Mouse (Mus musculus) cerebral cortex, adult 2 months (tissue): ENCODE data around the gene Camta1.

Experiments used
- WGBS: fragments of 180-500 bp; shearing (Covaris S2); methylation state at CpG from one replicate; pipeline ENCODE4 v1.1.7; 2018; 5-methylcytosine and 5-hydroxymethylcytosine counted together

The Camta1 gene

DNA sequence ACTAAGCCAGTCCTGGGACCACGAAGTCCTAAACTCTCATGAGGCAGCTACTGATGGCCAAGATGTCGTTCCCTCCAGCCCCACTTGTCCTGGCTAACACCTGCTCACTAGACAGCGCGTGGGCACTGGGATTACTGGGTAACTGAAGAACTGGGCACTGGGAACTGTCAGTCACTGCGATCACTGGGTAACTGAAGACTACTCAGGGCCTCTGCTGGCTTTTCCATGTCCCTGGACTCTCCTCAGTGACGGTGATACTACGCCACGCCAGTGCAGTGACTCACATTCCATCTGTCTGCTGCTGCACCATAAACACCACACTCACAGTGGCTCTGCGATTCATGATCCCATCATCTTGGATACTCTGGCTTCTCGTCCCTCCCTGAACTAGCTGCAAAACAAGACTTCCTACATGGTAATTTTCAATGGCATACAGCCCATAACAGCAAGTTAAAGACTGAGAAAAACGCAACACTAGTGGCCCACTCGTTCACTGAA lies 81.7 kb downstream of the Camta1 start:
- WGBS: 73% methylated on average over 12 of the region's 12 CpGs

DNA sequence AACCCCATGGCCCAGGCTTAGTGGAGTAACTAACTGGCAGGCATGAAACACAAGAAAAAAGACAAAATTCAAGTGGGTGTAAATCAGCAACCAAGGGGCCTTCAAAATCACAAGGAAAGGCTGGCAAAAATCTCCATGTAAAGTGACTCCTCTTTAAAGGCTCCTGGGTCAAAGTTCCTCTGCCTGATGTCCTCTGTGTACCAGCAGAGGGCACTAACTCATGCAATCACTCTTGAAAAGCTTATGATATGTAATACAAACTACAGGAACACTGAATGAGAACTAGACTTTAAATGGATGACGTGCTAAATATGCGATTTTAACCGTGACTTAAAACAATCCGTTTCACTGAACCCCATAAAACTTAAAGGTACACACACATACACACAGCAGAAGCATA lies 83.2 kb downstream of the Camta1 start:
- 55% methylated on average over 4 of the region's 4 CpGs for WGBS

DNA sequence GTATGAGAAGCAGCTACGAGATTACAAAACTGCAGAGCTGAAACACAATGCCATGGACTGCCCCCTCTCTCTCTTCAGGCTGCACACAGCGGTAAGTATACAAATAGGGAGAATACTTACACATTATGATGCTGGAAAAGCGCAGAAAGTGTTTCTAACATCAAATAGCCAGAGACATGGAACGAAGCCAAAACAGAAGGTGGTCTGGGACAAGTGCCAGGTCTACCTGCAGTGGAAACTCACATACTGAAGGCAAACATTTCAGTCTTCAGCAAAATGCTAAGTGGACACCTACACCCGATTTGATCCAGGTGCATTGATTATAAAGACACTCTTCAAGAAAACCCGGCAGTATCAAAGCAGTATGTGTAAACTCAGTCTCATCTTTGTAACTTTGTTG lies 84.2 kb downstream of the Camta1 start:
- 74% methylated on average over 6 of the region's 6 CpGs for WGBS

DNA sequence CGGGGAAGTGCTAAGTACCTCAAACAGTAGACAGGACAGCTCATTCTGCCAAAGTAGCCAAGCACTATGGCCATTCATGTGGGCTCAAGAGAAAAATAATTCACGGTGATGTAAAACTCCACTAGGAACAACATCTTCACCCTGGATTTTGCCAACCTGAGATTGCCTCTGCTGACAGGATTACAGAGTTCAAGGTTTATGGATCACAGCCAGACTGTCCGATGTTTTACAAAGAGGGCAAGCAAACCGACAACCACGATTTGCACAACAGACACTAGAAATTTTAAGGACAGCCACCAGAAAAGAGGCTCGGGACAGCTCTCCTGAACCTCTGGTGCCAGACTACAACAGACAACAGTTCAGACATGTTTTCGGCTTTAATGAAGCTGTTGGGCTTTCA lies 86.2 kb downstream of the Camta1 start:
- 81% methylated on average over 7 of the region's 7 CpGs for WGBS

DNA sequence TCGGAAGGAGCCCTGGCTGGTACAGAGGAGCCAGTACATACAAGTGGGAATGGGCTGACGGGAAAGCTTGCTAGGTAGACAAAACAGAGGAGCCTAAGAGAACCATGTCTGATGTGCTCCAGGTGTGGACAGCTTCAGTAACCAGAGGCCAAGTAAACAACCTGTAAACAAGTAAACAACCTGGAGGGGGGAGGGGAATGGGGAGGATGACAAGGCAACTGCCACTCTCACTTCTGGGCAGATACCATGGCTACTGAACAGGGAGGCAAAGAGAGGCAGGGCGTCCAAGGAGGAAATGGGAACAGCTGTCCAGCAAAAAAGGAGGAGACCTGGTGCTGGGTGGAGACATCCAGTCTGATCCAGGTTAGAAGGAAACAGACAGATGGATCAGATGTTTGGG lies 88.0 kb downstream of the Camta1 start:
- 74% methylated on average over 3 of the region's 3 CpGs for WGBS

DNA sequence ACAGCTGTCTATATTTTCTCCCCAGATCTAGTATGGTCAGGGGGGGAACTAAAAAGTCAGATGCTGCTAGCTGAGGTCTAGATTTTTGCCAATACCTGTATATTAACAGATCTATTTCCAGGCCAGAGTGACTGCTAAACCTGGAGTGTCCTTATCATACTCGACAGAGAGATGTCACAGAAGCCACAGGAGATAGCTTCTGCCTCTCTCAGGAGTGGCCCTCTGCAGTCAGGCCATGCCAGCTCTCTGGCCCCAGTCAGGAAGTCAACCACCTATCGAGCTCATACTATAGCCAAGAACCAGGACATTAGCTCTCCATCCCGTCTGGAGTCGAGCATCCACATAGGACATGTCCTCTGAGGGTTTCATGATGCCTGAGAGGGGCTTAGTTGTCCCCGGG lies 88.7 kb downstream of the Camta1 start:
- WGBS: 91% methylated on average over 5 of the region's 5 CpGs

DNA sequence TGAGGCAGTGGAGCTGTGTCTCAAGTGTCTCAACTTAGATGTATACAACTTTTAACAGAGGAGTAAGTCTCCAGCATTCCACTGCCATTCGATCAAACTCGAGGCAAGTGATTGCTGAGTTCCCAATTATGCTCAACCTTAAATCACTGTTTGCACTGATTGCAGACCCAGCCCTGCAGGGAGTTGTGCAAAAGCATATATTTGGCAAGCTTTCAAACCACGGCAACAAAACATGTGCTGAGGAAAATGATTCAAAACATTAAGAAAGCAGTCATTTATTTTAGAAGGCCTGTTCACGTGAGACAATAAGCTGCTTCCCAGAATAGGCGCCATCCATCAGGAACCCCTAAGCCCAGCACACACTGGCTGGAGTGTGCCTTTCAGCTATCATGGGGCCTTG lies 91.0 kb downstream of the Camta1 start:
- 54% methylated on average over 5 of the region's 5 CpGs for WGBS

DNA sequence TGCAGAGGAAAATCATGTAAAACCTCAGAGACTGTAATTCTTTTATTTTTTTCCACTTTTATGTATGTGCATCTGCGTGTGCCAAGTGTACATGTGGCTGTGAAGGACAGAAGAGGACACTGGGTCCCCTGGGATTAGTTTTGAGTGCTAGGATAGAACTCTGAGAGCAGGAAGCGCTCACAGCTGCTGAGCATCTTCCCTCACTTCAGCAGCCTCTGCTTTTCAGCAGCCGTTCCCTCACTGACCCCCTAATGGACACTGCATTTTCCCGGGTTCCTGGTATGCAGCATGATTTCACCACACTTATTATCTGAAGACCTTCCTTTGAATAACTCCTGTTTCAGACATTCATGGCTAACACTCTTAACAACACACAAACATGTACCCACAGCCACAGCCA lies 93.9 kb downstream of the Camta1 start:
- WGBS: 91% methylated on average over 4 of the region's 4 CpGs

DNA sequence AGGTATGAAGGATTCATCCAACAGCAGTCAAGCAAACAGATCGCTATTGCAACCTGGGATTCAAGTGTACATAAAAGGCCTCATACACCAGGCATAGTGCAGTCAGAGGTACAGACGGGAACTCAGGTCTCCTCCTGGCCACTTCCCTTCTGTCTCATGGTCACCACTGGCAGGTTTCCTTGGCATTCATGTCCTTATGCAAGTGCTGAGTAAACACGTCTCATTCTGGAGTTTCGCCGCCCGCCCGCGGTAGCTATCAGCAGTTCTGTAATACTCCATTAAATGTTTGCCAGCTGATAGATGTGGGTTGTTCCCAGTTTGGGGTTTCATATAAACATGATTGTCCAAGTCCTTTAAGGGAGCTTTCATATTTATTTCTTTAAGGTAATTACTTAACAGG lies 94.3 kb downstream of the Camta1 start:
- WGBS: 95% methylated on average over 8 of the region's 8 CpGs

DNA sequence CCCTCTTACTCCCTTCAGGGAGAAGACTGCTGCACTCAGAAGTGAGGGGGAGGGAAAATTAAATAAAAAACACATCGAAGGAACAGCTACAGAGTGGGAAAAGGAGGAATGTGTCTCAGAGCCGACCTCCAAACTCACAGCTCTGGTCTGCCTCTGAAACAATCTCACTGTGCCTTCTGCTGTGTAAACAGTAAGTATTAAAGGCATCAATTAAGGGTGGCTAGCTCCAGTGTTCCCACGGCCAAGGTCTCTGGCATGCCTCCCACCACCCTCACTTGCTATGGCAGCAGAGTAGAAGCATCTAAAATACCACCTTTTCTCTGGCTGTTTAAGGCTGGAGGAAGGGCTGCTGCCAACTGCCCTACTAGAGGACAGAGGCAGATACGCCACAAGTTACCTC lies 96.3 kb downstream of the Camta1 start:
- 11% methylated on average over 4 of the region's 4 CpGs for WGBS

DNA sequence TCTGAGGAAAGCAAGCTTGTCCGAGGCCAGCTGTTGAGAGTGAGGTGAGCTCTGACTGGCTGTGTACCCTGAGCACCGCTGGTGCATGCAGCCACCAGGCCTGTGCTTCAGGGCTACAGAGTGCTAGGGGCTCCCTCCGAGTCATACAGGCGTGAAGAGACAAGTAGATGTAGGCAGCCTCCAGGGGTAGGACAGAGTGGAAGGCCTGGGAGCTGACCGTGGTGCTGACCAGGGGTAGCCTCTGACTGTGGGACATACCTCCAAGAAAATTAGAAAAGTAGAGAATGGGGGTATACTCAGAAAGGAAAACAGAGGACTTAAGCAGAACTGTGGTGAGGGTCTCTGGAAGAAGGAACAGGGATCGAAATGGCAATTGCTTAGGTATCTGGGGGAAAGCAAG lies 97.7 kb downstream of the Camta1 start:
- WGBS: 79% methylated on average over 6 of the region's 6 CpGs

DNA sequence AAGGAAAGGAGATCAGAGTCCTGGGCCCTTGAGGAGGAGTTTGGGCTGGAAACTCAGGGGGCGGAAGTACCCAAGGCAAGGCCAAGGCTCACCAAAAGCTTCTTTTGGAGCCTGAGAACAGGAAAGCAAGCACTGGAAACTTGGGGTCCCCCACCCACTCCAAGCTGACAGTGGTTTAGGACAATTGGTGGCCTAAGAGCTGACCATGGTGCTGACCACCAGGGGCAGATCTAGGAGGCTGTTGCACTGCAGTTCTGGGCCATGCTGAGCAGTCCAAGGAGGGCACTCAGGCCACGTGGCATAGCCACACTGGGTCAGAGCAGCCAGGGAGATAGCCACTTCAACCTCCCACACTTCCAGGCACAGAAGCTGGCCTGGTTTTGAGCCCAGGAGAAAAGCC lies 102.6 kb downstream of the Camta1 start:
- 81% methylated on average over 2 of the region's 2 CpGs for WGBS

DNA sequence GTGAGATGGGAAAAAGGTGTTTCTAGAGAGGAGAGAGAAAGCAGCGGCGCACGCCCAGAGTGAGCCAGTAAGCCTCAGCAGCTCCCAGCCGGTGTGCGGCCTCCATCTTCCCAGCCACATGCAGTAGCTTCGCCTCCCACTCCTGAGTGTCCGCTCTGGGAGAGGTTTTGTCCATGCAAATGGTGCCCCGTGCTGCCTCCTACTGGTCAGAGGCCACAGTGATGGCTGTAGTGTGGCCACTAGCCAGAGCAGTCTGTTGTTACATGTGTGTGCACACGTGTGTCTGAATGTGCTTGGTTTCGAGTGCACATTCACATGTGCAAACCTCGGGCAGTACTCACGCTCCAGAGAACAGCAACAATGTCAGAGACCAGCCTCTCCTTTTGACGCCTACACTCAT lies 103.3 kb downstream of the Camta1 start:
- WGBS: 86% methylated on average over 13 of the region's 13 CpGs

DNA sequence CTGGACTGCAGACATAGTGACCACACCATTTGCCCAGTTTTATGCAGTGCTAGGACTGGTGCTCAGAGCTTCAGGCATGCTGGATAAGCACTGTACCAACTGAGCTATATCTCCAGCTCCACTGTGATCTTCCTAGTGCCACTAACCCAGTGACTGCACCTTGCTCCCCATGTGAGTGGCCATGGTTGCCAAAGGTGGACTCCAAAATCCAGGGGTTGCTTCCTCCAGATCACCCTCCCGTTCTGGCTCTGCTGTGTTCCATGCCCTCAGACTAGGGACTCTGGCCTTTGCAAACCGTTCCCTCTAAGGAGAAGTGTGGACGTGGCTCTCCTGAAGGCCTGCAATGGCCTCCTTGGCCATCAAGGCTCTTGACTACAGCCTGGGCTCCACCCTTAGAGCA lies 104.4 kb downstream of the Camta1 start:
- 95% methylated on average over 3 of the region's 3 CpGs for WGBS

DNA sequence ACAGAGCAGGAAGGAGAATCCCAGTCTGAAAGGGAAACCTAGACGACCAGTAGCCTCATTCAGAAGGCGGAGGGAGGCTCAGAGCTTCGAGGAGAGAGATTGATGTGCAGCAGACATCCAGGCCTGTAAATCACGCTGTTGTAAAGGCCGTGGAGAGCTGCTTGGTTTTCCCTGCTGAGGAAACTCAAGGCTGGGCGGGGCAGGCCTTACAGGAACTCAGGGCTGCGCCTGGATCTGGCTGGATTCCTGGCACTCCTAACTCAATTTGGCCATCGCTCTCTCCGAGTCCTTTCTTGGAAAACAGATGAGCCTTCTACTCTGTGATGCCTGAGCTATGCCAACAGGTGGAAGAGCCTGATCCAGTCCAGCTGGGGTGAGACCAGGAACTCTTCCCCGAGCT lies 105.3 kb downstream of the Camta1 start:
- WGBS: 78% methylated on average over 10 of the region's 10 CpGs

DNA sequence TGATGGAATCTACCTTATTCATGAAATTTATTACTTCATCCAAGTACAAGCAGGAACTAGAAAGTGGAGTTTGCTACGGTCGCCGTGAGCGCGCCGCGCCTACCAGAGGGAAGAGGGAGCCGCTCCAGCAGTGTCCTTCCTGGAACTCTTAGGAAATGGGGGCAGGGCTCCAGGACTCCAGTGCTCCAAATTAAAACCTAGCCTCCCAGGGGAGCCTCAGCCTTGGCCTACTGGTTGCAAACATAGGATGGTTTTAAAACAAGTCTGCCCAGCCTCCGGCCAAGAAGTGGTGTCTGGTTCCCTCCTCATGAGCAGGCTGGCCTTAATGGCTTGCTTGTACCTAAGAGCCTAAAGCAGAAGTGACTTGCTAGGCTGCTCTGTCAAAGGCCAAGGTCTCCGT lies 108.4 kb downstream of the Camta1 start:
- WGBS: 85% methylated on average over 10 of the region's 10 CpGs

DNA sequence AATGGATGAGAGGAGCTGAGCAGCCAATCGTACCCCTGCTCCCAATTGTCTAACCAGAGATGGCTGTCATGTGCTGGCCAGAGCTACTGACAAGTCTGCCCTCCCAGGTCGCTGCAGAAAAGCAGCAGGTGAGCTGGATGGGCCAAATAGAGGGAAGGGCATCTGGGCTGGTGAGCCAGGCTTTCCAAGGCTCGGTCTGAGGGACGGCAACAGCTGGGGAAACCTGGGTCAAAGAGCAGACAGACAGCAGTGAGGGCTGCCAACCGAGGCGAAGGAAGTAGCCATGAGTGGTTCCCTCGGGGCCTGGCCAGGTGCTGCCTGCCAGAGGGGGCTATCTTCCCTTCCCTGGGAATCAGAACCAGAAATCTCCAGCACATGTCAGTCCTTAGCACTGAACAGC lies 109.1 kb downstream of the Camta1 start:
- 79% methylated on average over 7 of the region's 7 CpGs for WGBS

DNA sequence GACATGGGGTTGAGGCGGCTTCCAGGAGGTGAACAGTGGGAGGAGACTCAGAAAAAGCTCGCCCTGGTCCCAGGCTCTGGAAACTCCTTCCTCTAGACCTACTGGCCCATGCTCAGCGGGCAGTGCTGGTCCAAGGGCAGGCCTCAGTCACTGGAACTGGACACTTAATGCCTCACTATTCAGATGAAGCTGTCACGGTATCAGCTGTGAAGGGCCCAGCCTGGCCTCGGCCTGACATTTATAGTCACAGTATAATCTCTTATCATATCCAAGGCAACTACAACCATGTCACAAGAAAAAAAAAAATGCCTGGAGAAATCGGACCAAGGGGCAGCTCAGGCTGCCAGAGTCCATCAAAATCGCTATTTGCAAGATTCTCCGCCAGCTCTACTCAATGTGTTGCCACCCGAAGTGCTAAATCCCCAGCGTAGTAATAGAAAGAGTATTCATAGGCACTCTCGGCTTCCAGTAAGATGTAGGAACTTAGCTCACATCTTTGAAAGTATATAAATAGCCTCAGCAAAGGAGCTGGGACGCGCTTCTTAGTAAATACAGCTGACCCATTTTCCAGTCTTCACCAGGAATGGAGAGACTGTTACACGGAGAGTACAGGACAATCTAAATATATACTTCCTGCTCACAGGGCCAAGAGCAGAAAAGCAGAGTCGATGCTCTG lies 110.3 kb downstream of the Camta1 start:
- WGBS: 46% methylated on average over 15 of the region's 15 CpGs

DNA sequence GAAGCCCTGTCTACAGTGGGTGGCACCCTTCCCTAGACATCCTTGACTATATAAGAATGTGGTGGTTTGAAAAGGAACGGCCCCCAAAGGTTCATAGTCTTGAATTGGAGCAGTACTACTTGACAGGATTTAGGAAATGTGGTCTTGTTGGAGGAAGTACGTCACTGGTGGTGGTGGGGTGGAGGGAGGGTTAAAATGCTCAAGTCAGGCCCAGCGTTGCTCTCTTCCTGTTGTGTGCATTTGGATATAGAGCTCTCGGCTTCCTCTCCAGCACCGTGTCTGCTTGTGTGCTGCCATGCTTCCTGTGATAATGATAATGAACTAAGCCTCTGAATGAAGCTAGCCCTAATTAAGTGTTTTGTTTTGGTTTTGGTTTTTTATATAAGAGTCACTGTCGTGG lies 114.0 kb downstream of the Camta1 start:
- 85% methylated on average over 6 of the region's 6 CpGs for WGBS

DNA sequence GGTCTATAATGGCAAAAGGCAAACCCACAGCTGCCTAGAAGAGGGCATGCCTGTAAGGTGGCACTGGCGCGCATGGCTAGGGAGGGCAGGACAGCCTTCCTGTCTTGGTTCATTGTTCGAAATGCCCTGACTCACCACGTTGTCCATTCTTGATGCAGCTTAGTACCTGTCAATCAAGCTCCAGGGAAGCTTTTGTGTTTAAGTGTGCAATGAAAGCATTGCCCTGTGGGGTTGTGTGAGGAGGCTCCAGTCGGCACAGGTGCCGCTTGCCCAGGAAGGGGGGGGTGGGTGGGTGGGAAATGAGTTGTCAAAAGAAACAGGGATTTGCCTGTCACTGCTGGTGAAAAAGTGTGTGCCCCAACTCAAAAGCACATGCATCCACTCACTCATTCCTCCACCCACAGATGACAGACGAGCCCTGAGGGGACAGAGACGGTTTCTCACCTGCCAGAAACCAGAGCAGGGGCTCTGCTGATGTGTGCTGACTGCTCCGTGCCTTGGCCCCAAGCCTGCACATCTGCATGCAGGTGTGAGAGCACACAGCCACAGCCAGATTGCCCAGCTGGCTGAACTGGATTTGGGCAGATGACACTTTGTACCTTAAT lies 115.6 kb downstream of the Camta1 start:
- WGBS: 63% methylated on average over 9 of the region's 9 CpGs

DNA sequence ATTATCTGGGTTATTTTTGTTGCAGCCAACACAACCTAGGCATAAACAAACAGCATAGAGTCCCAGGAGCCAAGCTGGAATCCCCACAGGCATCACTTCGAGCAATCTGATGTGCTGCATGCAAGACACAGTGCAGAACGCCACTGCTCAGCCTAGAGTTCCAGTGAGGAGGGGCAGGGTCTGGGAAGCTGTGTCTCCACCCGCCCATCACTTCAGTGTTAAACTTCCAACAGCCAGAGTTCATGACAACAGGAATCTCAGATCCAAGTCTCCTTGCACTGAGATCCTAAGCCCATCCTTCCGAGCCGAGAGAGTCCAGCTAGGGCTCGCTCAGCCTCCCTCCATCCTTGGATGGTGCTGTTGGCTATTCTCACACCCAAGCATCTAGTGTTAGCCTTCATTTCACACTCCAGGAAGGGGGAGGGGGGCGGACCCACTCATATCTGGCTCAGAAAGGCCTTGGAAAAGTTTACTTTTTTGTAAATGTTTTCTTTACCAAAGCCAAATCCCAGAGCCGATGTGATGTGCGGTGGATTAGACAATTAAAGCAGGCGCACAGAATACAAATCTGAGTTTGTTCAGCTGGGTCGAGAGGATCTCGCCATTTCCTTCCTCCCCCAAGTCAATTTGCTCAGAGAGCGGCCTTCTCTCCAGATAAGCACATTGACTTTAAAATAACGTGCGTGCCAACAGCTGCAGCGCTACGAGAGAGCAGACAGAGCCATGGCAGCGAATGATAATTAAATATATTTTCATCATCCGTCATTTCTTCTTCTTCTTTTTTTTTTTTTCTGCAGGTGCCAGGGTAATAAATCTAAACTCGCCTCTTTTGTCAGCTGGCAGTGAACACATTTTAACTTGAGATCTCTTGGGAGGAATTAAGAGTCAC lies 120.2 kb downstream of the Camta1 start:
- WGBS: 62% methylated on average over 20 of the region's 20 CpGs

DNA sequence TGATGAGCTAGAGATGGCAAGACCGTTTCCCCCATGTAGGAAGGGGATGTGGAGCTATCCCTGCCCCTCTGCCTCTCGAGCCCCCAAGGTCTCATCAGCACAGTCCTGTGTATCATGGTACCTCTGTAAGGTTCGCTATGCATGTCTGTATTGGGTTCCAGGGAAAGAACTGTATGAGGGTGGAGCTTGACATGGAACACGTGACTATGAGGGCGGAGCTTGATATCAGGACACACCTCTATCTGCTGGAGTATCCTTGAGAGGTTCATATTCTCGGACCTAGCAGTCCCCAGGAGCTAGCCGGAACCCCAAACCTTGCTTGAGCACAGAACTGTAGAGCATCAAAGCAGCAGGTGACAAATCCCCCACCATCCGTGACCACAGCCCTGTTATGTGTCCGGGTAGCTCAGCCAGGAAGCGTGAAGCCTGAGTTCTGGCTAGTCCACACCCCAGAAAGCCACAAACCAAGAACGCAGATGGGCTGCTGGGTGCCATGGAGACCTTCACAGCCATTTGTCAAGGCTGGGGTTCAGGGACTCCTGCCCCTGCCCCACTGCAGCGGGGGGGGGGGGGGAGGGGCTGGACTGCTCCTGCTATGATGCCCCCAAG lies 122.2 kb downstream of the Camta1 start:
- WGBS: 85% methylated on average over 12 of the region's 12 CpGs
